Mouse (Mus musculus): Measurements from ENCODE around the gene Gm10663. TPM values are rescaled to one million over a fixed set of nuclear protein-coding genes. Genes with fewer than 3 reads are reported as not detected.

Gm10663 gene
- polyA plus RNA-seq, 1 experiment, result not detected

DNA sequence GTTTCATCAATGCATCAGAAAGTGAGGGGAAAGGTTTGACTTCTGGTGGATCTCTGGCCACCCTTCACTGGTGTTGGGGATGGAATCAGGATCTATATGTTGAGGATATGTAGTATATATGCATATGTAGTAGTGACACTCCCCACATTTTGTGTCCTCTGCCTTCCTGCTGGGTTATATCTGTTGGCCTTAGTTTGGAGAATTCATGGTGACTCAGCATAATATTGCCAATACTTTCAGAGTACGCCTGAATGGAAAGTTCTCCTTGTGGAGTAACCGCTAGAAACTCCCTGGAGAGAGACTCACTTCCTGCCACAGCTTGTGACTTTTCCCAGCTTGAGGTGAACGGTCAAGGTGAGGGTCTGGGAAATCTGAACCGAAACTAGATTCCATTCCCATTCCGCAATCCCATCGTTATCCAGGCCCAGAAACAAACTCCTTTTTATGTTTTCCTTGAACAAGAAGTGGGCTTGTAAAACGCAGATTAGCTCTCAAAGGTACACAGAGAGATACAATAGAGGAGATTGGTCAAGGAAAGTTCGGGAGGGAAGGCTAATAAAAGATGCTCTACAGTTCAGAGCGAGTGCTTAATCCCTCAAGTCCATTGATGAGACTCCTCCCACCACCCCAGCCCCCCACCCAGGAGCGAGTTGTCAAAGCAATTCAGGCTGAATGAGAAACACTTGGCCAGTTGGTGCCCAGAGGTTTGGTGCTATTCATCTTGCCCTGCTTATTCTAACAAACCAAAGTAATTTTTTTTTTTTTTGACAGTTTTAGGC is 7.0 kb upstream of the Gm10663 start:
- peaks cover 2% of the 10 kb centered on the region; the same call in 1 of the 2 replicates for H3K9me3 ChIP-seq (ENCODE audit: control insufficient read depth, low read length)
- no peaks in the 10 kb centered on the region for H3K4me1 ChIP-seq (ENCODE audit: control insufficient read depth)

DNA sequence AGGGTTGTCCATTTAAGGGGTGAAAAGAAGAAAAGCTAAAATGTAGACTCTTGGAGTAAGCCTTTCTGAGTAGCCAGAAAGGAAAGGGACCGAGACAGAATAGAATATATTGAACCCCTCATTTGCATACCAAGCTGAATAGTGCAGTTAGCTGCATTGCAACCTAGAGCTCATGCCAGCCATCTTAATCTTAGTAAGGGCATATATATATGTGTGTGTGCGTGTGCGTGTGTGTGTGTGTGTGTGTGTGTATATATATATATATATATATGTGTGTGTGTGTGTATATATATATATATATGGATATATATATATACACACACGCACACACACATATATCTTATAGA is 6.4 kb upstream of the Gm10663 start:
- peaks cover 2% of the 10 kb centered on the region; the same call in 1 of the 2 replicates for H3K9me3 ChIP-seq (ENCODE audit: control insufficient read depth, low read length)
- H3K27me3 ChIP-seq (ENCODE audit: control insufficient read depth), result no peaks in the 10 kb centered on the region
- TF ChIP-seq GATA1 (IDR thresholded peaks at IDR 0.05; ENCODE audit: low read length) (no peak), TAL1 (IDR thresholded peaks at IDR 0.05; ENCODE audit: low read length) (no peak)
- H3K36me3 ChIP-seq (ENCODE audit: control insufficient read depth), result no peaks in the 10 kb centered on the region
- no peak overlapping the region for H3K4me3 ChIP-seq (replicated peaks)
- no peaks in the 10 kb centered on the region for H3K4me1 ChIP-seq (ENCODE audit: control insufficient read depth)

More for the DNA sequence above, 7.0 kb upstream of the Gm10663 start:
- no peaks in the 10 kb centered on the region for H3K27me3 ChIP-seq (ENCODE audit: control insufficient read depth)
- H3K4me3 ChIP-seq (replicated peaks), result no peak overlapping the region
- no peaks in the 10 kb centered on the region for H3K36me3 ChIP-seq (ENCODE audit: control insufficient read depth)
- TF ChIP-seq TAL1 (IDR thresholded peaks at IDR 0.05; ENCODE audit: low read length) (no peak), GATA1 (IDR thresholded peaks at IDR 0.05; ENCODE audit: low read length) (no peak)

GRCm38 (mm10) chr8:65070996-65071395 is 3.8 kb upstream of the Gm10663 start:
- Histone ChIP-seq H3K9me3 (ENCODE audit: control insufficient read depth, low read length) (peaks cover 2% of the 10 kb centered on the region; the same call in 1 of the 2 replicates), H3K36me3 (ENCODE audit: control insufficient read depth) (no peaks in the 10 kb centered on the region), H3K4me3 (replicated peaks) (no peak overlapping the region), H3K4me1 (ENCODE audit: control insufficient read depth) (no peaks in the 10 kb centered on the region), H3K27me3 (ENCODE audit: control insufficient read depth) (no peaks in the 10 kb centered on the region)
- TF ChIP-seq TAL1 (IDR thresholded peaks at IDR 0.05; ENCODE audit: low read length) (no peak), GATA1 (IDR thresholded peaks at IDR 0.05; ENCODE audit: low read length) (no peak)

- Histone ChIP-seq H3K4me1 (ENCODE audit: control insufficient read depth) (no peaks in the 10 kb centered on the region), H3K4me3 (replicated peaks) (no peak overlapping the region)
- TF ChIP-seq GATA1 (IDR thresholded peaks at IDR 0.05; ENCODE audit: low read length) (no peak), TAL1 (IDR thresholded peaks at IDR 0.05; ENCODE audit: low read length) (no peak)
Measured at GRCm38 (mm10) chr8:65080731-65081130, 5.9 kb downstream of the Gm10663 start.

DNA sequence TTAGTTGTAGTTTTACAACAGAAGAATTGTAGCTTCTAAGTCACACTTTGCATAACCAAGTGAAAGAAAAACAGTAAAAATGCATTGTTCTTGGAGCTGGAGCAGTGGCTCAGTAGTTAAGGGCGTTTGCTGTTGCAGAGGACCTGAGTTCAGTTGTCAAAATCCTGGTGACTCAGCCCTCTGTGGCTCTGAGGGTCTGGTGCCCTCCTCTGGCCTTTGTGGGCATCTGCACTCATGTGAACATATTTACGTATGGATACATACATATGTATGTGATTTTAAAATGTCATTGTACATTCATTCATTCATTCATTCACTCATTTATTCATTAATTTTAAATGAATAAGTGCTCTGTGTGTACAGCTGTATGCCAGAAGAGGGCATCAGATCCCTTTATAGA is 10.8 kb downstream of the Gm10663 start:
- no peaks in the 10 kb centered on the region for H3K27me3 ChIP-seq (ENCODE audit: control insufficient read depth)
- H3K4me3 ChIP-seq (replicated peaks), result no peak overlapping the region
- no peaks in the 10 kb centered on the region; the same call in 1 of the 2 replicates for H3K9me3 ChIP-seq (ENCODE audit: control insufficient read depth, low read length)
- TF ChIP-seq GATA1 (IDR thresholded peaks at IDR 0.05; ENCODE audit: low read length) (no peak), TAL1 (IDR thresholded peaks at IDR 0.05; ENCODE audit: low read length) (no peak)
- H3K36me3 ChIP-seq (ENCODE audit: control insufficient read depth), result no peaks in the 10 kb centered on the region
- no peaks in the 10 kb centered on the region for H3K4me1 ChIP-seq (ENCODE audit: control insufficient read depth)

More at GRCm38 (mm10) chr8:65080731-65081130, 5.9 kb downstream of the Gm10663 start:
- Histone ChIP-seq H3K9me3 (ENCODE audit: control insufficient read depth, low read length) (no peaks in the 10 kb centered on the region), H3K27me3 (ENCODE audit: control insufficient read depth) (no peaks in the 10 kb centered on the region), H3K36me3 (ENCODE audit: control insufficient read depth) (no peaks in the 10 kb centered on the region)

DNA sequence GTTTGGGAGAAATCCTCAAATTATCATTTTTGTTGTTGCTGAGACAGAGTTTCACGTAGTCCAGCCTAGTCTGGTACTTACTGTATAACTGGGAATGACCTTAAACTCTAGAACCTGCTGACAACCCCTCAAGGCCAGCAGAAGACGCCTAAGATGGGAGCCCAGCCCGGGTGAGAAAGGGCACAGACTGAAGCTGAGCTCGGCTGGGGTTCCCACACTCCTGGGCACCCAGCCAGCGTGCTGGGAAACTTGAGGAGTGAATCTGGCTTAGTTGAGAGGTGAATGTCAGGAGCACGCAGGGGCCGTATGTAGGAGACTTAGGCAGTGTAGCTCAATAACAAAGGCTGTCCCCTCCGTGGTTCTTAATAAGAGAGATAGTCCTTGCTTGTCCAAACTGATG is 12.9 kb downstream of the Gm10663 start:
- no peaks in the 10 kb centered on the region; the same call in 1 of the 2 replicates for H3K9me3 ChIP-seq (ENCODE audit: control insufficient read depth, low read length)
- no peak overlapping the region for H3K4me3 ChIP-seq (replicated peaks)
- H3K4me1 ChIP-seq (ENCODE audit: control insufficient read depth), result no peaks in the 10 kb centered on the region
- H3K27me3 ChIP-seq (ENCODE audit: control insufficient read depth), result no peaks in the 10 kb centered on the region
- no peaks in the 10 kb centered on the region for H3K36me3 ChIP-seq (ENCODE audit: control insufficient read depth)
- TF ChIP-seq GATA1 (IDR thresholded peaks at IDR 0.05; ENCODE audit: low read length), result no peak
- no peak for TF ChIP-seq TAL1 (IDR thresholded peaks at IDR 0.05; ENCODE audit: low read length)

- no peaks in the 10 kb centered on the region for H3K27me3 ChIP-seq (ENCODE audit: control insufficient read depth)
- H3K4me1 ChIP-seq (ENCODE audit: control insufficient read depth), result no peaks in the 10 kb centered on the region
- no peaks in the 10 kb centered on the region; the same call in 1 of the 2 replicates for H3K9me3 ChIP-seq (ENCODE audit: control insufficient read depth, low read length)
- no peaks in the 10 kb centered on the region for H3K36me3 ChIP-seq (ENCODE audit: control insufficient read depth)
- no peak for TF ChIP-seq GATA1 (IDR thresholded peaks at IDR 0.05; ENCODE audit: low read length)
- H3K4me3 ChIP-seq (replicated peaks), result no peak overlapping the region
Measured at GRCm38 (mm10) chr8:65088120-65088519, 13.3 kb downstream of the Gm10663 start.

DNA sequence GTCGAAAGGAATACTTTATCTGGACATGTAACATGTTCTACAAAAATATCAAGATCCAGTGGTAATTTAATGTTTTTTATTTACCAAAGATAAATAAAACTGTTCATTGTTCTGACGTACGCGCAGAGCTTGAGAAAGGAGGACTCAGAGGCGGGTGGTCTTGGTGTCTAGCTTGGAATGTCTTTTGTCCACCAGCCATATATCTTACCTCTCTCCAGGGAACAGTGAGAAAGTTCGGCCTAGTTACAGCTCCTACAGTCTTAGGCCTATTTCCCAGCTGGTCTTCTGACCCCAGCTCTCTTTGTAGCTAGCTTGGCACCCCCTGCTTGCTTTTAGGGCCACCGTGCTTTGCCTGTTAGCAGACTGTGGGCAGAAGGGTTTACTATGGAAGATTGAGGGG is 14.9 kb downstream of the Gm10663 start:
- Histone ChIP-seq H3K4me1 (ENCODE audit: control insufficient read depth) (no peaks in the 10 kb centered on the region), H3K4me3 (replicated peaks) (no peak overlapping the region), H3K27me3 (ENCODE audit: control insufficient read depth) (no peaks in the 10 kb centered on the region), H3K36me3 (ENCODE audit: control insufficient read depth) (no peaks in the 10 kb centered on the region), H3K9me3 (ENCODE audit: control insufficient read depth, low read length) (peaks cover 4% of the 10 kb centered on the region)
- TF ChIP-seq GATA1 (IDR thresholded peaks at IDR 0.05; ENCODE audit: low read length), result no peak
- no peak for TF ChIP-seq TAL1 (IDR thresholded peaks at IDR 0.05; ENCODE audit: low read length)

GRCm38 (mm10) chr8:65097760-65098415 is 23.1 kb downstream of the Gm10663 start:
- H3K9me3 ChIP-seq (ENCODE audit: control insufficient read depth, low read length), result peaks cover 4% of the 10 kb centered on the region; the same call in 1 of the 2 replicates
- no peaks in the 10 kb centered on the region for H3K36me3 ChIP-seq (ENCODE audit: control insufficient read depth)
- TF ChIP-seq TAL1 (IDR thresholded peaks at IDR 0.05; ENCODE audit: low read length) (no peak), GATA1 (IDR thresholded peaks at IDR 0.05; ENCODE audit: low read length) (no peak)
- no peak overlapping the region for H3K4me3 ChIP-seq (replicated peaks)
- no peaks in the 10 kb centered on the region for H3K27me3 ChIP-seq (ENCODE audit: control insufficient read depth)
- no peaks in the 10 kb centered on the region for H3K4me1 ChIP-seq (ENCODE audit: control insufficient read depth)
